Mouse (Mus musculus): ENCODE results near the gene 9930021J03Rik.

The 9930021J03Rik gene

GRCm38 (mm10) chr19:29805917-29806785, at the start of gene 9930021J03Rik:
TSS of gene 9930021J03Rik (minus strand) at chr19:29805989.
- DNase-seq = peak; percentile 99

DNA sequence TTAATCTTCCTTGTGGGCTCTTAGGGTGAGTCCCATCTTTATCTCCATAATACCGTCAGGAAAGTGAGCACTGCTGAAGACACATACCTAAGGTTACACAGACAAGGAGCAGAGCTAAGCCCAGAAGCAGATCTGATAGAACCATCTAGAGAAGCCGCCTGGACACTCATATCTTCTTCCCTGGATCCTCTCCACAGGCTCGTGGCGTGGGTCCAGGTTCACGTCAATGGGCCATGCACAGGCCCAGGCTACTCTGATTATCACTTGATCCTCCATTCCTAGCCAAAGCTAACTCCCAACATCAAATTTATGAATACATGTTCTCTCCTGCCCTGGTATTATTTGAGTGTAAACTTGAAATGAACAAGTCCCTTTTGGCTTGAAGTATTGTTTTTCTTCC, 47.9 kb upstream of the 9930021J03Rik start:
- DNase-seq = no peak

- DNase-seq = no peak
Observed at GRCm38 (mm10) chr19:29851036-29851690, 45.4 kb upstream of the 9930021J03Rik start.

GRCm38 (mm10) chr19:29849924-29850551, 44.2 kb upstream of the 9930021J03Rik start:
- no peak for DNase-seq

- DNase-seq = peak in 1 of 2 experiments; percentile 18
Observed at GRCm38 (mm10) chr19:29844036-29844661, 38.4 kb upstream of the 9930021J03Rik start.

DNA sequence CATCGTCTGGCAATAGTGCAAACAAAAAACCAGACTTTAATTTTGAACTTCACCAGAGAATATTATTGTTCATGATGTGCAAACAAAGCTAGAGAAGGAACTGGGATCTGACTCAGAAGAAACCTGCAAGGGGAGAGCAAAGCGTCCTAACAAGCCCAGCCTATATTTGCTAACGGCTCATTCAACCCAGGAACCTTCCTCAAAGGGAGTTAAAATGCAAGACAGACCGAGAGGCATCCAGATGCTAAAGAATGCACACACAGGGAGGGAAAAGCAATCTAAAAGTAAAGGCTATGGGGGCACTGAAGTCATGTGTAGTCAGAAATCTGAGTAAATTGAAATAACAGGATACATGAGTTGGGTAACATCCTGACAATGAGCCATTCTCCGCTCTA, 37.8 kb upstream of the 9930021J03Rik start:
- peak in 1 of 2 experiments; percentile 9 for DNase-seq

- DNase-seq = peak; percentile 9 to 29
Observed at GRCm38 (mm10) chr19:29842973-29843372, 37.2 kb upstream of the 9930021J03Rik start.

DNA sequence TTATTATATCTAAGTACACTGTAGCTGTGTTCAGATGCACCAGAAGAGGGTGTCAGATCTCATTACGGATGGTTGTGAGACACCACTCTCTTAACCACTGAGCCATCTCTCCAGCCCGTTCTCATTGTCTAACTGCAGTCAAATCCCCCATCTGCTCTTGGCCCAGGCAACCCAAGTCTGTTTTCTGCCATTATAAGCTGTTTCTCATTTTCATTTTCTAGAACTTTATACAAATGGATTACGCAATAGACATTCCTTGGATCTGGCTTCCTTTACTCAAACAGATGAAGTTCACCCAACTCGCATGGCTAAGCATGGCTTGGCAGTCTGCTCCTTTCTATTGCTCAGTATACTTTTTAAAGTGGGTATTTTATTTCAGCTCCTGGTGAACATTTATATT, 34.9 kb upstream of the 9930021J03Rik start:
- DNase-seq = no peak

GRCm38 (mm10) chr19:29838636-29839135, 32.9 kb upstream of the 9930021J03Rik start:
- no peak for DNase-seq

DNA sequence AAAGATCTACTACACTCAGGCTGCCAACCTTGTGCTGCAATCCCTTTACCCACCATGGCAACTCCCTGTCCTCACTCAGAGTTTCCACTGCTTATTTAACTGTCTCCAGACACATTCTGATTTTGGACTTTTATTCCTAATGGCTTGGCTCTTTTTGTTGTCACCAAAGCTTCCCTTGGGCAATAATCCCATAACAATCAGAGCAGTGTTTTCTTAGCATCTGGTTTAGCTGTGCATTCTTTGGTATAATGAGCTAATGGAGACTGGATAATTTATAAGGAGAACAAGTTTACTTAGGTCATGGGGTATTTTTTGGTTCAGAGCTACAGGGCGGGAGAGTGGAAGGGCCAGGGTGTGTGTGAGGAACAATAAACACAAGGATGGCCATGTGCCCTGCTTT, 32.4 kb upstream of the 9930021J03Rik start:
- DNase-seq = no peak

GRCm38 (mm10) chr19:29835364-29836034, 29.7 kb upstream of the 9930021J03Rik start:
- DNase-seq = no peak

GRCm38 (mm10) chr19:29830911-29831310, 25.1 kb upstream of the 9930021J03Rik start:
- no peak for DNase-seq

GRCm38 (mm10) chr19:29828558-29828957, 22.8 kb upstream of the 9930021J03Rik start:
- DNase-seq = no peak

DNA sequence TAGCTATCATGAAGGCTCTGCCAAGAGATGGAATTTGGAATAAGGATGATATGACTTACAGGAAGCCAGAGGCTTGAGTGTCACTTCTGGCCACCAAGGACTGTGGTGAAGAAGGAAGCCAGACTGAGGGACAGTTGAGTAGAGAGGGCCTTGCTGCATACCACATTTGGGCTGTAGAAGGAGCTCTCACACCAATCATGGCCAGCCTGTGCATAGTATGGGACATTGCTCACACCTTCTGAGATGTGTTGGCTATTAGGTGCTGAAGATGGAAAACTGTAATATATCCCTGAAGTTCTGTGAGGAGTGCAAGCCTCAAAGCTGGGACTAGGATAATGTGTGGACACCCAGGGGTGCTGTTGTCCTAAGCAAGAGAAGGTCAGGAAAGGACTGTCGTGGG, 20.9 kb upstream of the 9930021J03Rik start:
- peak; percentile 68 to 73 for DNase-seq

- DNase-seq = no peak
Observed at GRCm38 (mm10) chr19:29825003-29825402, 19.2 kb upstream of the 9930021J03Rik start.

DNA sequence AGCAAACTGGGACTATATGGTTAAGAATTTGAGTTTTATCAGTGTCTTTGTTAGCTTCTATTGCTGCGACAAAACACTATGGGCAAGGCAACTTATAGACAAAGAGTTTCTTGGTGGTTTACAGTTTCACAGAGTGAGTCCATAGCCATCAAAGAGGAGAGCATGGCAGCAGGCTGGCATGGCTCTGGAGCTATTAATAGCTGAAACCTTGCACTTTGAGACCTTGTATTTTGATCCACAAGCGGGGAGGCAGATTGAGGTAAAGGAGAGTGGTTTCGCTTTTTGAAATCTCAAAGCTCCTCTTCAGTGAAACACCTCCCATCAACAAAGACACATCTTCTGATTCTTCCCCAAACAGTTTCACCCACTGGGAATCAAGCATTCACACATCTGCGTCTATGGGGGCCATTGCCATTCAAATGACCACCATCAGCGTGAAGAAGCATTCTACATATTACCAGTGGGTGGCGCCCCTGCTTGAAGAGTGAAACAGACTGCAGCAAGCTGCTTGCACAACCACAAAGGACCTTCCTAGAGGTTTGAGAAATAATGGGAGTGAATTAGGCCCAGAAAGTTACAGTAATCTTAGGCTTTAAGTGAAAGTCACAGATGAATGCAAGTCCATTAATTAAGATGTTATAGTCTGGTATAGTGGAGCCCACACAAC, 18.4 kb upstream of the 9930021J03Rik start:
- peak; percentile 73 to 82 for DNase-seq

DNA sequence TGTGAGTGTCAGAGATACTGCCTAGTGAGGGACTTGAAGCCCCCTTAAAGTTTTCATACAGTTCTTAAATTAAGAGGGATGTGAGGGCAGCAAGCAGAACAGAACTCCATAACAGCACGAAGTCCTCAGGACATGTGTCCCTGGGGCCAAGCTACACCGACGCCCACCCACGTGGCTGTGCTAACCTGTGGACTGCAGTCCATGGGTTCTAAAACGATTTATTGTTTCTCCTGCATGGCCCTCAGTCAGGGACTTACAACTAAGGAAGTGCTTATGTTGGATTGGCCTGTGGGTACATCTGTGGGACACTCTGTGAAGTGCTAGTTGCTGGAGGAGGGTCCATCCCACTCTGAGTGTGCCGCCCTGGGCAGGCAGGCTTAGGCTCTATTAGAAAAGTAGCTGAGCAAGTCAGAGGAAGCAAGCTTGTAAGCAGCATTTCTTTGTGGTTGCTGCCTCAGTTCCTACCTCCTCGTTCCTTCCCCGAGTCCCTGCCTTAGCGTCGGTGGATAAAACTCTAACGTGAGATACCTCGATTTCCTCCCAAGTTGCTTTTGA, 17.7 kb upstream of the 9930021J03Rik start:
- DNase-seq = peak in 1 of 2 experiments; percentile 15

DNA sequence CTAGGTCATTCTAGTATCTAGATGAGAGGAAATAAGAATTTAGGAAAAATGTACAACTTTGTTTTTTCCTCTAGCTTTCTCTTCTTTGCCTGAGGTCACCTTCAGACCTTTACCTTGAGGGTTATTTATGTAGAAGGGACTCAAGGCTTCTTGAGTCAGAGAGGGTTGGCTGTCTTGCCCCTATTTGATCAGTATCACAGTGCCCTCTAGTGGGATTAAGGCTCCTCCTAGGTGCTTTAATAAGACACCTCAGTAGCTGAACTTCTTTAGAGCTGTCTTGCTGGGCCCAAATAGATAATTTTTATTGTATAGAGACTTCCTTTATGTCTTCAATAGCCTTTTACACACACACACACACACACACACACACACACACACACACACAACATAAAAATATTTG, 15.2 kb upstream of the 9930021J03Rik start:
- DNase-seq = no peak

- DNase-seq = peak; percentile 95
Observed at GRCm38 (mm10) chr19:29812581-29813460, 7.0 kb upstream of the 9930021J03Rik start, which contains the start of gene Ranbp6. TSS of gene Ranbp6 (minus strand) at chr19:29812974.

DNA sequence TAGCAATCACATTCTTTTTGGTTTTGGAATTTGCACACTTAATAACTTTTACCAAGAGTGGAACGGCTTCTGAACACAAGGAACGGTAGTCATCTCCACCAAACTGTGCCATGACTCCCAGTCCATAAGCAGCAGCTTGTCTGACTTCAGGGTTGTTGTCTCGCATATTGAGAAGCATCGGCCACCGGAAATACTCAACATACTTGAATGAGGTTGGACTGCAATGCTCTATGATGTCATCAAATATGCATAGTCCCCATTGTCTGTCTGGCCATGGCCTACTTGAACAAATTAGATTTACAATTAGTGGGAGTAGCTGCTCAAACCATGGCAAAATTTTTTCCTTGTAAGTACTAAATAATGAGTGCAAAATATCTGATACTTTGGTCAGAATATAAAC, 4.2 kb upstream of the 9930021J03Rik start:
- no peak for DNase-seq

All from kidney, postnatal 4 days (tissue).